Mouse (Mus musculus) right cerebral cortex, postnatal 4 days (tissue): ENCODE measurements around the gene Pex14.
A peak's percentile ranks its signal among the peaks of the same experiment; 100 is the strongest.

ENCODE experiments used
- DNase-seq: peaks from one replicate; pipeline ENCODE4 v3.0.0-alpha.2; 2022

The Pex14 gene

GRCm38 (mm10) chr4:148979837-148980236 lies 119.8 kb downstream of the Pex14 start:
- DNase-seq: no peak

DNA sequence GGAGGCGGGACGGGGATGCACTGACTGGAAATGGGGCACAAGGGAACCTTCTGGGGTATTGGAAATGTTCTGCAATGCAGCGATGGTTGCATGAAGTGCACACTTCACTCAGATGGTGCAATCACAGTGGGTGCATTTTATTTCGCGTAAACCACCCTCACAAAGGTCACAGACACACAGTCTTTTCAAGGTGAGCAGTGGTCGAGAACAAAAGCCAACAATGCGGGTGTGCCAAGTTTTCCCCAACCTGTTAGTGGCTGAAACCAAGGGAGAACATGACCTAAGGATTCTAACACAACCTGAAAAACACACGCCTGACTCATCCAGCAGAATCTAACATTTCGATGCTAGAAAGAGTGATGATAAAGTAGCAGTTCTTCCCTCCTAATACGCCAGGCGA lies 120.8 kb downstream of the Pex14 start:
- DNase-seq: no peak

- no peak for DNase-seq
These were observed 121.3 kb downstream of the Pex14 start for GRCm38 (mm10) chr4:148978221-148978855.

GRCm38 (mm10) chr4:148974833-148975232 lies 124.8 kb downstream of the Pex14 start:
- DNase-seq: no peak

- no peak for DNase-seq
These were observed 126.3 kb downstream of the Pex14 start for GRCm38 (mm10) chr4:148973387-148973786.

DNA sequence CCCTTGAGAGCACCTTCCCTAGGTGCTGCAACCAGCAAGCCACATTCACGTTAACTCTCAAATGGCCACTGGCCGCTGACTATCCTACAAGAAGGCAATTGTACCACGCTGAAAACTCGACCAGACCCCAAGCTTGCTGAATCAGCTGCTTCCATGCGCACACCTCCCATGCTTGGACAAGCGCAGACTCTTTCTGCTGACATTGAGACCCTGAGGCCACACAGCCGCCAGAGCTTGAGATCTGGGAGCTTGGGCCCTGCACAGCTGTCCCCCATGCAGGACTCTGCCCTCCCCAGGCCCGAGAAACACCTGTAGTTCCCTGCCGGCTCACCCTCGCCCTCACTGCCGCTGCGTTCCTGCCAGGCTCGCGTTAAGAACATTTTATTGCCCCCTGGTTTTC lies 127.0 kb downstream of the Pex14 start:
- no peak for DNase-seq

DNA sequence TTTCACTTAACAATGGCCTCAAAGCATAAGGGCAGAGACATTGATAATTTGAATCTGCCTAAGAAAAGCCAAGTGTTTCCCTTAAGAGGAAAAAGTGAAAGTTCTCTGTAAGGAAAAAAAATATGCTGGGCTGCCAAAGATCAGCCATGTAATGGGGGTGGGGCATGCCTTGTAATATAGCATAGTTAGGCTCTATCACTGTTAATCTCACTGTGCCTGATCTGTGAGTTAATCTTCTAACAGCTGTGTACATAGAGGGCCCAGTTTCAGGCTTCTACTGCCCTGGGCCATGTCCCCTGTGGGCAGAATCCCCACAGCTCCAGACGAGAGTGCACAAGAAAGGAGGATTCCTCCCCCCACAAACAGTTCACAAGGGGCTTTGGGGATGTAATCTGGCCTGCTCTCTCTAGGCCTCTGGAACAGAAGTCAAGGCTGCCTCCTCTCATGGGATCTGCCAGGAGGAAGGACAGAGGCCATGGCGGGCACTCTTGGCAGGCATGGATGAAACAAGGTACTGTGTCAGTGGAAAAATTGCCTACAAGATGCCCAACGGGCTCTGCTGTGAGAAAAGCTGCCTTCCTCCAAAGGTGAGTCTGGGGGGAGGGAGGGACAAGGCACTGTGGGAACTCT lies 127.9 kb downstream of the Pex14 start:
- DNase-seq: no peak

DNA sequence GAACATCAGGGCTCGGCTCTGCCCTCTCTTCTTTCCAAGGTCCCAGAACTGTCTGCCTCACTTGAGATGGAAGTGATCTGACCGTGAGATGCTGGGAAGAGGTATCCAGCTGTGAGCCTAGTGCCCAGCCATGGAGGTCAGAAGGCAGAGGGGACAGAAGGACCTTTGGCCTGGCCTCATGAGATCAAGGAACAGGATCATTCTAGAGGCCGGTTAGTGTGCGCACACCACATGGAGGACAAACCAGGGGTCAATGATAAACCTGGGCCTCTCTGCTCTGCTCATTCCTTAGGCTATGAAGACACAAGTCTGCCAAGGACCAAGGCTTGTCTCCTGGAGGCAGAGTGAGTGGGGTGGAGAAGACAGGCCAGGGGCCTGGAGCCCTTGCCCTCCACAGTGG lies 128.9 kb downstream of the Pex14 start:
- no peak for DNase-seq

DNA sequence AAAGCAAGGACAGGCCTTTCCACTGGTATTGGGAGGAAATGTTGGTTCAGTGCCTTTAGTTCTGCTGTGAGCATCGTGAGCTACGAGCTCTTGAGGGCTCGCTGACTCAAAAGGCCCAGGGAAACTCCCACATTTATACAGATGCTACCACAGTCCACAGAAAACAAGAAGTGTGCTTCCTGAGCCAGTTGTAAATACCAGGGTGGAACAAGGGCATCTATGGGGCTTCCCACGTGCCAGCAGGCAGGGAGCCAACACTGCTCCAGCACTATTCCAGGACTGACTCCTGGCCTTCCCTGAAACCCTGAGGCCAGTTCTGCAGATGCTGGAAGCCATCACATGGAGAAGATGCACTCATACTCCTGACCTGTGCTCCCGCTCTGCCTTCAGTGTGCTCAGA lies 130.1 kb downstream of the Pex14 start:
- DNase-seq: no peak

GRCm38 (mm10) chr4:148968859-148969258 lies 130.8 kb downstream of the Pex14 start:
- no peak for DNase-seq

DNA sequence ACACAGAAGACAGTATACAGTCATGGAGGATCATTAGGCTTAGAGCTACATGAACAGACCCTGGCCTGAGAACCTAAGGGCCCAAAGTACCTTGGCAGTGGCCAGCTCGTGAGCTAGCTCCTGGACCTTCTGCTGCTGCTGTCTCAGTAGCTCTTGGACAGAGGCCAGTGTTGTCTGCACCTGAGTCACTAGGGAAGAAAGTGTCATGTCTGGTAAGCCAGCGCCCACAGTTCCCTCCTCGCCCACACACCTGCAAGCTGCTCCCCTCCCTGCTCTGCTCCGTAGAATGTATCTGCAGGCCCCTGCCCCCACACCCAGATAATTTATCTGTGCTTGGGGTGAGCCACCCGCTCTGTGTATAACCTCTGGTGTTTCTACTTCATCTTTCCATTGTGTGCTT lies 133.5 kb downstream of the Pex14 start:
- DNase-seq: no peak

DNA sequence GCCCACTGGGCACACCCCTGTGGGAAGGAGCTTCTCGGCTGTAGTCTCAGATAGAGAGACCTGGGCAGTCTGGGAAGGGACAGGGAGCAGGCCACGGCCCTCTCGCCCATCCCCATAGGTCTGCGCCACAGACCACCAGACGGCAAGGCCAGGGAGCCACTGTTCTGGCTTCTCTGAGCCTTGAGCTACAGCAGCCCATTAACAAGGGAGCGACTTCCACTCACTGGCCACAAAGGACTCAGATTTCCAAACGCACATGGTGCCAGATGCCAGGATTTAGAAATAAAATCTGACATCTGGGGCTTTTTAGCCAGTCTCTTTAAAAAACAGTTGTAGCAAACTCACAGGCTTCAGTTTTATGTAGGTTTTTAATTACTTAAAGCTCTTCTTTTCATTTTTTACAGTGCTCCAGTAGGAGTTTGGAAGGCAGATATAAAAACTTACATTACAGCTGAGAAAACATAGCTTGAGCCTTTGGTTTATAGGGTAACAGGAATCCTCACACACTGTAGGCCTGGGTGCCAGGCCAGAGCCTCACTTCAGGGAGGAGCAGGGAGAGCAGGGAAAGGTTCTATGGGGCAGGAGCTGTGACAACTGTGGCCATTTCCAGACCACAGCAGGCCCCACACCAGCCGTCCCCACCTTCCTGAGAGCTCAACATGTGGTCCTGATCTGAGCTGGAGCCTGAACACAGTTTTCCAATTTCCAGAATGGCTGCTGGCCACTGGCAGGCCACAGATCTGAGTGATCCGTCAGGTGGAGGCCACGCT lies 134.9 kb downstream of the Pex14 start:
- no peak for DNase-seq

DNA sequence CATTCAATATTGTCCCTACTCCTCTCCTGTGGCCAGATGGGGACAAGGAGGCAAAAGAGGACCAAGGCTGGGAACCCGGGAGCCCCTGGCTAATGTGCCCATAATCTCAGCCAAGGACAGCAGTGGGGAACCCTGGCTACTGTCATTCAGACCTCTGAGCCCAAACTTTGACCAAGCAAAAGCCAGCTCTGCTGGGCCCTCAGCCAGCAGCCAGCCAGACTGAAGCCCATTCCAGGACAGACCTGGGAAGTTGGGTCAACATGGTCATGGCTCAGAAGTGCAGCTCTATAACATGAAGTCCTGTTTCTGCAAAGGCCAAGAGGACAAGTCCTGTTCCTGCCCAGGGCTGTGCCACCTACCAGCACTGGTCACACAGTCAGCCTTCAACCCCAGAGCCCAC lies 137.6 kb downstream of the Pex14 start:
- no peak for DNase-seq

DNA sequence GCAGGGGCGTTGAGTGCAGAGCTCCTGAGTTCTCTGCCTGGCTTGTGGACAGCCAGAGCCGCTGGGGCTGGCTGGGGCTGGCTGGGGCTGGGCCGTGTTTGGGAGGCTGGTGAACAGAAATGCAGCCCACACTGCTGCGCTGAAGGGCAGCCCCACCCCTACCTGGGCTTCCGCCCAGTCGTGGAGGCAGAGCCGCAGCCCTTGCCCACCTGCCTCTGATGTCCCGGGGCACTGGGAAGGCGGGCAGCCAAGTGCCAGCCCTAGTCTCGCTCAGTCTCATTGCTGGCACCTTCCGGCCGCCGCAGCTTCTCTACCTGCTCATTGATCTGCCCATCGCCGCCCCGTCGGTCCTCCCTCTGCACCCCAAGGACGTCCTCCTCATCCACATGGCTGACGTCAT lies 138.6 kb downstream of the Pex14 start:
- no peak for DNase-seq

- DNase-seq: no peak
These were observed 139.7 kb downstream of the Pex14 start for GRCm38 (mm10) chr4:148960011-148960410.

DNA sequence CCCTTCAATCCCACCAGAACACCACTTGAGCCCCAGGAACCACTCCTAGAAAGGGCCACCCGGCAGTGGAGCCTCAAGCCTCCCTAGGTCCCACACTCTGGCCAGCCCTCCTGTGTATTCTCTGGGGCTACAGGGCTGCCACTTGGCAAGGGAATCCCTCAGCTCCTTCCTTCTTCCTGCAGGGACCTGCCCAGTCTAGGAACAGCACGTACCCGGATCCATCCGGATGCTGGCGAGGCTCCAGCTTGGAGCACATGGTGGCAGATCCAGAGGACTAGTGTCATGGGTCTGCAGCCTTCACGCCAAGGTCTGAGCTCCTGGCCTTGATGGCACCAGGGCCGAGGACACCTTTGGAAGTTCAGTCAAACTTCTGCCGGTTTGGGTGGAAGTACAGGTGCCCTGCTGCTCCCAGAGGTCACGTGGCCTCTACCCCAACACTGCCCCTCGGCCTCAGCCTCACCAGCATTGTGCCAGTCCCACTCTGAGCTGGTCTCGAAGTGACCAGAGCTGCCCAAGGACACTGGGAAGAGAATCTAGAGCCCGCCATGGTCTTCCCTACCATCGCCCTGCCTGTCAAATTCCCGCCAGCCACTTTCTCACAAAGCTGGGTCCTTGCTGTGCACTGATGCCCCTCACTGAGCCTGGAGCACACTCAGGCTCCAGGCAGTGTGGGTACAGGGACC lies 144.4 kb downstream of the Pex14 start:
- DNase-seq: peak; percentile 37

- DNase-seq: peak; percentile 45
These were observed 147.1 kb downstream of the Pex14 start for GRCm38 (mm10) chr4:148952328-148953222.

DNA sequence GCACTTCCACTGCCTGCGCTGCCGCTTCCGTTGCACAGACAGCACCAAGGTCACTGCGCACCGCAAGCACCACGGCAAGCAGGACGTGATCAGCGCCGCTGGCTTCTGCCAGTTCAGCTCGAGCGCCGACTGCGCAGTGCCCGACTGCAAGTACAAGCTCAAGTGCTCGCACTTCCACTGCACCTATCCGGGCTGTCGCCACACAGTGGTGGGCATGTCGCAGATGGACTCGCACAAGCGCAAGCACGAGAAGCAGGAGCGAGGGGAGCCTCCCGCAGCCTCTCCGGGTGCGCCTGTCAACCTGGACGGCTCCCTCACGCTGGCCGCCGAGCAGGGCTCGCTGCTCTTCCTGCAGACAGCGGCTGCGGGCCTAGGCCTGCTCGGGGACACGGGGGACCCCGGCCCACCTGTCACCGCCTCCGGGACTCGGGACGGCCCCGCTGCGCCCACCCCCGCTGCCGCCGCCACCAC lies 147.8 kb downstream of the Pex14 start:
- DNase-seq: peak; percentile 44

DNA sequence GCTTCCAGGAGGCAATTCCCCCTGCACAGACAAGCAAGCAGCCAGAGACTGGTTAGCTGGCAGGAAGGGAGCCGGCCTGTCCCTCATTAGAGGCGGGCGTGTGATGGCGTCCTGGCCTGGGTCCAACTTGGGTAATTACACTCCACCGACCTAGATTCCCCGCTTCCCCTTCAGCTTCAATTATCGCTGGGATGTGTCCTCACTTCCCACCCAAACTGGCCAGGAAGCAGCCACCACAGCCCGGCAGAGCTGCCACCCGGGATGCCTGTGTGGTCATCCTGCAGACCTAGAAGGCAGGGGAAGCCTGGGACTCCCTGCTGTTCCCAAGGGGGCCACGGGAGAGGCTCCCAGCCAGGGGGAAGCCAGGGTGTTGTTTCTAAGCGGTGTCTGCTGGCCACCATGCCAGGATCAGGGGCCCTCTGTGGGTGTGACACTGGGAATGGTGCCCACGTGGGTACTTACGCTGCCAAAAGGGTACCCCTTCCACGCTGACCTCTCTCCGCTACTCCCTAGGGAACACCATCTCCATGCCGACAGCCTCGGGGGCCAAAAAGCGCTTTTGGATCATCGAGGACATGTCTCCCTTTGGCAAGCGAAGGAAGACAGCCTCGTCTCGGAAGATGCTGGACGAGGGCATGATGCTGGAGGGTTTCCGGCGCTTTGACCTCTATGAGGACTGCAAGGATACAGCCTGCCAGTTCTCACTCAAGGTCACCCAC lies 148.6 kb downstream of the Pex14 start:
- peak; percentile 79 for DNase-seq

- no peak for DNase-seq
These were observed 149.2 kb downstream of the Pex14 start for GRCm38 (mm10) chr4:148950487-148950886.

DNA sequence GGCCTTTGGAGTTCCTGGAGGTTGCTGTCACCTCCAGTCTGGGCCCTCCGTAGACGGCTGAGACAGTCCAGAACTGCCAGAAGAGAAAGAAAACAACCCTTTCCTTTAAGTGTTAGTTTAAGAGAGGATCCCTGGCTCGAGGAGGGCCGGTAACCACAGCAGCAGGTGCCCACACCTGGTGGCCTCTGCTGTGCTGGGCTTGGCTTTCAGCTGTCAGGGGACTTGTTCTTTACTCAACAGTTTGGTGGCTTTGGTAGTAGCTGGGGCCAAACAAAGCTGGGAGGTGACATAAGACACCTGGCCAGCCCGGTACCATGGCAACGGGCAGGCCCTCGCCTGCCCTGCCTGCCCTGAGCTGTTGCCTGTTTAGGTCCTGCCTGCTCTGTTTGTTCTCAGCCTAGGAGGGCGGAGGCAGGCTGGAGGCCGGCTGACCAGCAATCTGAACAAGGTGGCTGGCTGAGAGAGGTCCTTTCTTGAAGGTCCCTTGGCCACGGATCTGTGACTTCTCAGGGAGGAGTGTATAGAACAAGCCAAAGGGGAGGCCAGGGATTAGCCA lies 151.8 kb downstream of the Pex14 start:
- no peak for DNase-seq
